Mouse (Mus musculus) limb, embryonic 13.5 days (tissue): ENCODE measurements around the gene Zyx. TPM values are rescaled to one million over a fixed set of nuclear protein-coding genes. Genes with fewer than 3 reads are reported as not detected.

Source experiments
- ATAC-seq: fragments of 200-750 bp; cut with Nextera tagmentation; 2 replicates; pipeline ENCODE4 v1.8.0; 2017; ENCODE audit warnings: low read depth, moderate number of reproducible peaks, moderate TSS enrichment; ENCODE audit not compliant: low FRiP score
- H3K27ac ChIP-seq: fragments of 300-500 bp; sonication (generic); 2 replicates; pipeline ENCODE4 v1.5.1; 2015; ENCODE audit warnings: inconsistent platforms, mild to moderate bottlenecking, moderate library complexity
- H3K27me3 ChIP-seq: fragments of 300-500 bp; sonication (generic); 2 replicates; pipeline ENCODE4 v1.6.1; 2015; ENCODE audit warnings: mild to moderate bottlenecking, inconsistent platforms
- H3K36me3 ChIP-seq: fragments of 300-500 bp; sonication (generic); 2 replicates; pipeline ENCODE4 v1.6.1; 2015; ENCODE audit warnings: inconsistent platforms, mild to moderate bottlenecking, moderate library complexity
- H3K4me1 ChIP-seq: fragments of 300-500 bp; sonication (generic); 2 replicates; pipeline ENCODE4 v1.6.1; 2015; ENCODE audit warnings: inconsistent platforms
- H3K4me2 ChIP-seq: fragments of 300-500 bp; sonication (generic); replicated peaks from 2 replicates; pipeline ENCODE4 v1.6.1; 2015; ENCODE audit warnings: inconsistent platforms, mild to moderate bottlenecking, moderate library complexity
- H3K4me3 ChIP-seq: fragments of 300-500 bp; sonication (generic); 2 replicates; pipeline ENCODE4 v1.5.1; 2015; ENCODE audit warnings: moderate library complexity, mild to moderate bottlenecking, inconsistent platforms
- H3K9ac ChIP-seq: fragments of 300-500 bp; sonication (generic); 2 replicates; pipeline ENCODE4 v1.6.1; 2015; ENCODE audit warnings: mild to moderate bottlenecking, inconsistent platforms
- H3K9me3 ChIP-seq: fragments of 300-500 bp; sonication (generic); 2 replicates; pipeline ENCODE4 v1.6.1; 2016; ENCODE audit warnings: inconsistent platforms
- WGBS: fragments of 180-500 bp; shearing (Covaris S2); methylation state at CpG from one replicate; pipeline ENCODE4 v1.1.7; 2015; 5-methylcytosine and 5-hydroxymethylcytosine counted together
- polyA plus RNA-seq: library from polyadenylated mRNA; unstranded; fragments of >200 nt; fragmentation: Nextera tagmentation; extraction: Ambion mirVana; gene quantifications from 2 replicates; pipeline ENCODE4 v1.2.1, GENCODE M21; 2015

Gene Zyx
- polyA plus RNA-seq, 1 experiment from 2014 or later: 123 TPM

- Histone ChIP-seq H3K9ac (no peak overlapping the region; the same call in 1 of the 2 replicates), H3K36me3 (peaks cover 49% of the 10 kb centered on the region), H3K4me1 (peaks cover 53% of the 10 kb centered on the region), H3K4me3 (peak overlapping the region; percentile 80), H3K27me3 (no peaks in the 10 kb centered on the region), H3K27ac (no peak overlapping the region), H3K9me3 (no peaks in the 10 kb centered on the region), H3K4me2 (peak overlapping the region; percentile 88)
- ATAC-seq: no peak
- whole genome bisulfite sequencing: 78% methylated on average over 7 of the region's 7 CpGs
These were observed 2.5 kb downstream of the Zyx start for GRCm38 (mm10) chr6:42351776-42352485.

DNA sequence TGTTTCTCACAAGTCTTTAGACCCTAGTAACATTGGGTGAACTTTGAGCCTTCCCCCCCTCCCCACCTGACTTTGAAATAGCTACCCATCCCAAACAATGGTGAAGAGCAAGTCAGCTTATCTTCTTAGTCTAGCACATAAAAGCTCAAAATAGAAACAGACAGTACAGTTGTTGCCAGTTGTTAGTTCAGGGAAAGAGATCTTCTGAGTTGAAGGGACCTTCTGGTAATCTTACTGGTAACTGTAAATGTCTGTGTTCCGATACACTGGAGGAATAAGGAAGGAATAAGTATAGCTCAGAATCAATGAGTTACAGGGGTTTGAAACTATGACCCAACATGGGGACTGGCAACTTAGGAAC lies 3.0 kb downstream of the Zyx start:
- Histone ChIP-seq H3K27me3 (no peaks in the 10 kb centered on the region), H3K9me3 (no peaks in the 10 kb centered on the region), H3K9ac (no peak overlapping the region; the same call in 1 of the 2 replicates), H3K4me1 (peaks cover 53% of the 10 kb centered on the region), H3K36me3 (peaks cover 54% of the 10 kb centered on the region), H3K4me2 (peak overlapping the region; percentile 88), H3K4me3 (peak overlapping the region; percentile 80; the same call in 1 of the 2 replicates), H3K27ac (no peak overlapping the region; the same call in 1 of the 2 replicates)
- no peak for ATAC-seq
- 95% methylated on average over 1 of the region's 1 CpGs for WGBS

DNA sequence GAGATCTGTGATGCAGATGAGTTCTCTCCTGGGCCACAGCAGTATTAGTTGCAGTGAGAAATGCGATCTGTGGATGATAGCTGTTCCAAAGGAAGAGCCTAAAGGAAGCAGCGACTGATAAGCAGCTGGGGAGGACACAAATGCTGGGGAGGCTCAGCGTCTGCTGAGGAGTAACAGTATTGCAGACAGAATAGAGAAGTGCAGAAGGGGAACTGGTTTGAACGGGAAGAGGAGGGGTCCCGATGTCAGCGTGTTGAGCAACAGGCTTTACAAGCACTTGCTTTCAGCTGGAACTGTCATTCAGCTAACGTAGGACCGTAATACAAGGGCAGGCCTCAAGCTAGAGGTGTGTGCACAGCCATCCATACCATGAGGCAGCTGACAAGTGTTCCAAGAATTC lies 3.8 kb downstream of the Zyx start:
- Histone ChIP-seq H3K9me3 (no peaks in the 10 kb centered on the region), H3K9ac (peak overlapping the region; percentile 26; the same call in 1 of the 2 replicates), H3K27ac (no peak overlapping the region; the same call in 1 of the 2 replicates), H3K27me3 (no peaks in the 10 kb centered on the region), H3K4me2 (peak overlapping the region; percentile 88), H3K4me3 (peak overlapping the region; percentile 0; the same call in 1 of the 2 replicates), H3K4me1 (peaks cover 51% of the 10 kb centered on the region), H3K36me3 (peaks cover 61% of the 10 kb centered on the region)
- no peak for ATAC-seq
- WGBS: 71% methylated on average over 8 of the region's 8 CpGs

DNA sequence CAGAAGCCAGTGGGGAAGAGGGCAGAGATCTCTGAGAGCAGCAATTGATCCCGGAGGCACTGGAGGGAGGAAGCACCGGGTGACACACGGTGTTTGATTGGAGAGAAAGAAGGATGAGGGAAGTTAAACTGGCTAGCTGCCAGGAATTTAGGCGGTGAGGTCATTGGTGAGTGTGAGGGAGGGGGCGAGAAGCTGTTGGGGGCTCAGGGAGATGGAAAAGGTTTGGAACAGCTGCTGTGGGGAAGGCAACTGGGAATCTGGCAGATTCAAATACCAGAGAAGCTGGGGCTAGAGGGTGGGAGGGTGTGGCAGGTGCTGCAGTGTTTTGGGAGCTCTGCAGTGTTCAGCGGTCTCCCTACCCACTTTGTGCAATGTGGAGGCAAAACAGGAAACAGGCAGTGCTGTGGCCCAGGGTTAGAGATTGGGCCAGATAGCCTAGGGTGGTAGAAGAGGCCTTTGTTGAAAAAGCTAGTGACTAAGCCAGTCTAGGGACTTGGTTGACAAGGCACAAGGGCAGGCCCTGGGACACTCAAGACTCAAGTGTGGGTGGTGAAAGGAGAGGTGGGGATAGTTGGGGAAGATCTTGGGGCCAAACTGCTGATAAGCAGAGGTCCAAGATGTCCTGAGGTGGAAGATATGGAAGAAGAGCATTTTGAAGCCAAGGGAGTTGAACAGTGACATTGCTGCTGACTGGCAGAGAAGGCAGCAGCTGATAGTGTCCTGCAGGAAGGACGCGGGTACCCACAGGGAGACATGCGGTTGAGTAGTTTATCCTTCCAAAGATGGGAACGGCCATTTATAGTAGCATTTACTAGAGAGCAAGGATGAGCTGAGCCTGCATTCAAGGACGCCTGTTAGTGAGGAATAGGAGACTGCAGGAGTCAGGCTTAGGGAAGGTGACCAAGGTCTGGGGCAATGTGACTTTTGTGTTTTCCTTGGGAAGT lies 4.9 kb downstream of the Zyx start:
- no peaks in the 10 kb centered on the region for H3K9me3 ChIP-seq
- H3K27me3 ChIP-seq: no peaks in the 10 kb centered on the region
- WGBS: 56% methylated on average over 11 of the region's 11 CpGs
- peaks cover 50% of the 10 kb centered on the region for H3K4me1 ChIP-seq
- H3K9ac ChIP-seq: no peak overlapping the region
- 0 out of 2 replicates have a peak overlapping the region, but pooled peaks have one; percentile 33 for H3K27ac ChIP-seq
- peak overlapping the region; percentile 88 for H3K4me2 ChIP-seq
- ATAC-seq: peak; percentile 8; the same call in 1 of the 2 replicates
- H3K36me3 ChIP-seq: peaks cover 73% of the 10 kb centered on the region
- peak overlapping the region; percentile 14 for H3K4me3 ChIP-seq

DNA sequence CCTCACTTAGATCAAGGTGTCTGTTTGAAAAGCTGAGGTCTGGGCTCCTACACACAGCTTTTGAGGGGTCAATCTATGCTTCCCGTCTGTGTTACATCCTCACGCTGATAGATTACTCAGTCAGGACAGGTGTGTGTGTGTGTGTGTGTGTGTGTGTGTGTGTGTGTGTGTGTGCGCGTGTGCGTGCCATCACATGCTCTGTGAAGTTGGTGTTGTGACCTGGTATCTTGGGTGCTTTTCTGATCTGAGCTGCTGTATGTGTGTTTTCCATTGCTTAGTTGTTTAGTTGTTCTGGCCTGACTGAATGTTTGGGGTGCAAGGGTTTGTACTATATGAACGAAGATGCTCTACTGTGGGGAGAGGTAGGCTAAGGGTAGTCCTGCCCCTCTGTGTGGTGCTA lies 5.9 kb downstream of the Zyx start:
- WGBS: 88% methylated on average over 6 of the region's 6 CpGs
- no peak overlapping the region for H3K4me2 ChIP-seq
- H3K27me3 ChIP-seq: no peaks in the 10 kb centered on the region

GRCm38 (mm10) chr6:42355794-42356600 lies 6.6 kb downstream of the Zyx start:
- peaks cover 47% of the 10 kb centered on the region for H3K4me1 ChIP-seq
- H3K36me3 ChIP-seq: peaks cover 90% of the 10 kb centered on the region
- no peaks in the 10 kb centered on the region for H3K9me3 ChIP-seq
- no peaks in the 10 kb centered on the region for H3K27me3 ChIP-seq
- no peak overlapping the region for H3K4me2 ChIP-seq
- H3K9ac ChIP-seq: no peak overlapping the region
- no peak for ATAC-seq
- no peak overlapping the region for H3K27ac ChIP-seq
- H3K4me3 ChIP-seq: no peak overlapping the region
- 88% methylated on average over 13 of the region's 13 CpGs for WGBS

More for the DNA sequence above, 5.9 kb downstream of the Zyx start:
- no peak overlapping the region for H3K27ac ChIP-seq
- H3K4me1 ChIP-seq: peaks cover 50% of the 10 kb centered on the region
- H3K4me3 ChIP-seq: no peak overlapping the region
- no peak overlapping the region for H3K9ac ChIP-seq
- no peak for ATAC-seq
- H3K9me3 ChIP-seq: no peaks in the 10 kb centered on the region
- peaks cover 83% of the 10 kb centered on the region for H3K36me3 ChIP-seq

DNA sequence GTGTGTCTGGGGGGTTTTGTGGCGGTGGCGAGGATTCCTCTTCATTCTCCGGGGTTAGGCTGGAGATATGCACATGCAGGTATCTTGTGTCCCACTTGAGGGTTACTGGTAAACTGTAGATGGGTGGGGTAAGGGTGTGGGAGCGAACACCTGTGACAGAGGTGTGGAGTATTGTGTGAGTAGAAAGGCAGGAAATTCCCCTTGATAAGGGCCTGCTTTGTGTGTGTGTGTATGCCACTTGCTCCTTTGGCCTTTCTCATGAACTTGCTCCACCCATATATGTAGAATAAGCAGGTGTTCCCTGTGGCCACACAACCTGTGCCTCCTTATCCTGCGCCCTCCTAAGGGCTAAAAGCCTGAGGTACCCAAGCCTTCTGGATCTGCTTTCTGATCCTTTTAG lies 7.5 kb downstream of the Zyx start:
- no peak for ATAC-seq
- WGBS: 94% methylated on average over 5 of the region's 5 CpGs
- H3K4me3 ChIP-seq: no peak overlapping the region
- no peaks in the 10 kb centered on the region for H3K9me3 ChIP-seq
- H3K4me1 ChIP-seq: peaks cover 38% of the 10 kb centered on the region
- H3K9ac ChIP-seq: no peak overlapping the region
- no peak overlapping the region for H3K27ac ChIP-seq
- peaks cover 90% of the 10 kb centered on the region for H3K36me3 ChIP-seq
- no peaks in the 10 kb centered on the region for H3K27me3 ChIP-seq
- H3K4me2 ChIP-seq: no peak overlapping the region

- Histone ChIP-seq H3K27me3 (no peaks in the 10 kb centered on the region), H3K27ac (no peak overlapping the region)
- WGBS: 63% methylated on average over 6 of the region's 6 CpGs
These were observed 8.5 kb downstream of the Zyx start for GRCm38 (mm10) chr6:42357901-42358300.

GRCm38 (mm10) chr6:42358901-42359300 lies 9.5 kb downstream of the Zyx start:
- Histone ChIP-seq H3K4me1 (peaks cover 18% of the 10 kb centered on the region), H3K27me3 (no peaks in the 10 kb centered on the region), H3K4me2 (no peak overlapping the region), H3K9ac (no peak overlapping the region), H3K9me3 (no peaks in the 10 kb centered on the region), H3K36me3 (peaks cover 75% of the 10 kb centered on the region), H3K27ac (no peak overlapping the region), H3K4me3 (no peak overlapping the region)
- no peak for ATAC-seq
- 89% methylated on average over 12 of the region's 12 CpGs for WGBS

More at GRCm38 (mm10) chr6:42357901-42358300, 8.5 kb downstream of the Zyx start:
- Histone ChIP-seq H3K9ac (no peak overlapping the region), H3K36me3 (peaks cover 80% of the 10 kb centered on the region), H3K9me3 (no peaks in the 10 kb centered on the region), H3K4me3 (no peak overlapping the region), H3K4me2 (no peak overlapping the region), H3K4me1 (peaks cover 28% of the 10 kb centered on the region)
- ATAC-seq: no peak

DNA sequence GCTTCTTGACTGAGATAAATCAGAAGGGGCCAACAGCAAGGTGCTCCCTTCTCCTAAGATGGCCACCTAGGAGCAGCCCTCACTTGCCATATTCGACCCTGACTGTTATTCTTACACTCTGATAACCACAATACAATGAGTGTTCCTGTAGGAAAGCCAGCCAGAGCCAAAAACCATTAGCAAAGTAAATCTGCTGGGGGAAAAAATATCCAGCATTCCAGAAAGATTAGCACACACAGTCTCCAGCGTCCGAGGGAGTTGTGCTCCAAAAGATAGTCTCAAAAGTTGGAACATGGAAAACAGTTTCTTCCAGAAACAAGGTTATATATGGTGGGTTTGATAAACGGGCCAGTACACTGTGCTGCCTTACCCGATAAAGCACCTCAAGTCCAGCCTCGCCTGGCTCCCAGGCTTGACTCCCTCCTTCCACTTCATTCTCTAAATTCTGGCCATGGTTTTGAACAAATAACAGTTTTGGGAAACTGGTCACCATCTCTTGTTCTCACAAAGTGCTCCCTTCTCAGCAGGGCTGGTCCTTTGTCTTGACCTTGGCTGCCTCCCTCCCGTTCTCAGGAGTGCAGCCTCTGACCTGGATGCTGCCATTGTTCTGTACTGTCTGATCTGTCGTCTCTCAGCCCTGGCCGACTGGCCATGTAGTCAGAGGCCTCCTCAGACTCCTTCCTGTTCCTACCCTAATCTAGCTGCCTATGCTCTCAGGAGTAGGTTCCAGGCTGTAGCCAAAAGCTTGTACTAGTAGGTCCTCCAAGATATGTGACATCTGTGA lies 10.1 kb downstream of the Zyx start:
- H3K4me2 ChIP-seq: no peak overlapping the region
- no peaks in the 10 kb centered on the region for H3K9me3 ChIP-seq
- WGBS: 74% methylated on average over 9 of the region's 9 CpGs
- no peaks in the 10 kb centered on the region for H3K27me3 ChIP-seq
- no peak overlapping the region for H3K27ac ChIP-seq
- H3K9ac ChIP-seq: no peak overlapping the region
- peaks cover 12% of the 10 kb centered on the region for H3K4me1 ChIP-seq
- H3K36me3 ChIP-seq: peaks cover 75% of the 10 kb centered on the region
- H3K4me3 ChIP-seq: no peak overlapping the region
- no peak for ATAC-seq

GRCm38 (mm10) chr6:42360231-42360840 lies 10.9 kb downstream of the Zyx start:
- H3K27me3 ChIP-seq: no peaks in the 10 kb centered on the region
- no peak overlapping the region for H3K9ac ChIP-seq
- no peak overlapping the region for H3K4me3 ChIP-seq
- ATAC-seq: no peak
- H3K9me3 ChIP-seq: no peaks in the 10 kb centered on the region
- WGBS: 78% methylated on average over 6 of the region's 6 CpGs
- 0 out of 2 replicates have a peak, but pooled peaks cover 5% of the 10 kb centered on the region for H3K4me1 ChIP-seq
- H3K4me2 ChIP-seq: no peak overlapping the region
- peaks cover 69% of the 10 kb centered on the region for H3K36me3 ChIP-seq
- no peak overlapping the region for H3K27ac ChIP-seq
